Mouse (Mus musculus) limb, embryonic 14.5 days (tissue): ENCODE results near the gene Cntnap5a. TPM values are rescaled to one million over a fixed set of nuclear protein-coding genes. Genes with fewer than 3 reads are reported as not detected.

ENCODE experiments used
- ATAC-seq: fragments of 200-750 bp; cut with Nextera tagmentation; 2 replicates; pipeline ENCODE4 v1.8.0; 2017; ENCODE audit warnings: low read depth, moderate number of reproducible peaks, moderate TSS enrichment; ENCODE audit not compliant: low FRiP score
- DNase-seq: peaks from one replicate; pipeline ENCODE4 v3.0.0-alpha.2; 2015; ENCODE audit warnings: low spot score
- H3K27ac ChIP-seq: fragments of 300-500 bp; sonication (generic); replicated peaks from 2 replicates; pipeline ENCODE4 v1.5.1; 2014; ENCODE audit warnings: low read depth, mild to moderate bottlenecking, low read length, moderate library complexity, mixed read lengths
- H3K27me3 ChIP-seq: fragments of 300-500 bp; sonication (generic); 2 replicates; pipeline ENCODE4 v1.6.1; 2014; ENCODE audit warnings: low read length, mixed read lengths; ENCODE audit not compliant: control insufficient read depth, insufficient read depth
- H3K36me3 ChIP-seq: fragments of 300-500 bp; sonication (generic); 2 replicates; pipeline ENCODE4 v1.6.1; 2014; ENCODE audit warnings: mild to moderate bottlenecking, low read length, moderate library complexity, mixed read lengths; ENCODE audit not compliant: control insufficient read depth, insufficient read depth
- H3K4me1 ChIP-seq: fragments of 300-500 bp; sonication (generic); 2 replicates; pipeline ENCODE4 v1.6.1; 2014; ENCODE audit warnings: antibody characterized with exemption, low read length, mixed read lengths; ENCODE audit not compliant: control insufficient read depth, insufficient read depth
- H3K4me2 ChIP-seq: fragments of 300-500 bp; sonication (generic); replicated peaks from 2 replicates; pipeline ENCODE4 v1.6.1; 2014; ENCODE audit warnings: low read depth, mild to moderate bottlenecking, low read length, moderate library complexity; ENCODE audit not compliant: severe bottlenecking
- H3K4me3 ChIP-seq: fragments of 300-500 bp; sonication (generic); replicated peaks from 2 replicates; pipeline ENCODE4 v1.5.1; 2014; ENCODE audit warnings: low read length
- H3K9ac ChIP-seq: fragments of 300-500 bp; sonication (generic); 2 replicates; pipeline ENCODE4 v1.6.1; 2014; ENCODE audit warnings: mild to moderate bottlenecking, low read depth, low read length, moderate library complexity; ENCODE audit not compliant: severe bottlenecking
- H3K9me3 ChIP-seq: fragments of 300-500 bp; sonication (generic); 2 replicates; pipeline ENCODE4 v1.6.1; 2016; ENCODE audit warnings: low read length; ENCODE audit not compliant: control insufficient read depth
- POLR2A ChIP-seq: fragments of 200-500 bp; IDR thresholded peaks from 2 replicates; pipeline ENCODE4 v1.8.0; 2012; ENCODE audit warnings: inconsistent platforms, mild to moderate bottlenecking, moderate library complexity, borderline replicate concordance; ENCODE audit not compliant: insufficient read depth, insufficient read length; ENCODE audit errors: extremely low read depth
- WGBS: fragments of 180-500 bp; shearing (Covaris S2); extraction: QIAGEN DNeasy Blood & Tissue Kit; methylation state at CpG from one replicate; pipeline ENCODE4 v1.1.7; 2014; 5-methylcytosine and 5-hydroxymethylcytosine counted together
- polyA plus RNA-seq, 2 experiments: library from polyadenylated mRNA; depleted of rRNA in 1 of 2; stranded (reverse) in 1 of 2; unstranded in 1 of 2; fragments of >200 nt; fragmentation: Nextera tagmentation in 1 of 2; extraction: Ambion mirVana in 1 of 2; gene quantifications; 2 replicates each; pipeline versions ENCODE4 v1.2.1 to v1.2.3; 2012 to 2014

Gene Cntnap5a
- polyA plus RNA-seq, 2 experiments: 0.03 TPM

GRCm38 (mm10) chr1:116044083-116044482 lies 359.5 kb downstream of the Cntnap5a start:
- H3K27ac ChIP-seq: no peak overlapping the region
- WGBS: 27% methylated on average over 1 of the region's 1 CpGs
- no peaks in the 10 kb centered on the region for H3K4me1 ChIP-seq
- no peak for DNase-seq
- no peaks in the 10 kb centered on the region for H3K36me3 ChIP-seq
- H3K9me3 ChIP-seq: no peaks in the 10 kb centered on the region
- no peak overlapping the region for H3K4me3 ChIP-seq
- no peak overlapping the region for H3K4me2 ChIP-seq
- TF ChIP-seq POLR2A: no peak
- H3K9ac ChIP-seq: no peak overlapping the region
- H3K27me3 ChIP-seq: no peaks in the 10 kb centered on the region
- ATAC-seq: no peak

- WGBS: 82% methylated on average over 3 of the region's 3 CpGs
- Histone ChIP-seq H3K4me3 (no peak overlapping the region), H3K4me1 (no peaks in the 10 kb centered on the region), H3K9me3 (no peaks in the 10 kb centered on the region), H3K27me3 (no peaks in the 10 kb centered on the region), H3K4me2 (no peak overlapping the region), H3K9ac (no peak overlapping the region), H3K36me3 (no peaks in the 10 kb centered on the region), H3K27ac (no peak overlapping the region)
- ATAC-seq (no peak), DNase-seq (no peak)
- TF ChIP-seq POLR2A: no peak
Observed at GRCm38 (mm10) chr1:116107010-116107723, 422.6 kb downstream of the Cntnap5a start.

GRCm38 (mm10) chr1:116107724-116108058 lies 423.1 kb downstream of the Cntnap5a start:
- Histone ChIP-seq H3K4me1 (no peaks in the 10 kb centered on the region), H3K9me3 (no peaks in the 10 kb centered on the region), H3K9ac (no peak overlapping the region), H3K27ac (no peak overlapping the region), H3K27me3 (no peaks in the 10 kb centered on the region), H3K36me3 (no peaks in the 10 kb centered on the region), H3K4me3 (no peak overlapping the region), H3K4me2 (no peak overlapping the region)
- TF ChIP-seq POLR2A: no peak
- ATAC-seq (no peak), DNase-seq (no peak)

DNA sequence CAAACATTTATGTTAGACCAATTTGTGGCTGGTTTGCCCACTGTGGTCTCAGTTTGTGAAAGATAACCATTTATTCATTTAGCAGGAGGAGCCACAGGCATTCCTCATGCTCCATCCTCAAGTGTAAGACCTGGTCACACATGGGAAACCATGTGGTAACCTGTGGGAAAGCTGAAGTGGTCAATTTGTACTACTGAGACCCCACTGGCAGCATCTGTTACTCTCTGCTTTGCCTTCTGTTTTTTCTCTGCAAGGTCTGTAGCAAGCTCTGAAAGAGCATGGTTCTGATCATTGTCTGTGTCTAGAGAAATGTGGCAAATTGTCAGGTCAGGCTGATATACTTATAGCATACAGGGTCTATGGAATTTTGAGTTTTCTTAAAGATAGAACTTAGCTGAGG lies 423.8 kb downstream of the Cntnap5a start:
- no peak for TF ChIP-seq POLR2A
- DNase-seq (no peak), ATAC-seq (no peak)
- no peaks in the 10 kb centered on the region for H3K36me3 ChIP-seq
- no peaks in the 10 kb centered on the region for H3K4me1 ChIP-seq
- no peak overlapping the region for H3K4me2 ChIP-seq
- H3K27me3 ChIP-seq: no peaks in the 10 kb centered on the region
- no peak overlapping the region for H3K9ac ChIP-seq
- no peak overlapping the region for H3K4me3 ChIP-seq
- no peaks in the 10 kb centered on the region for H3K9me3 ChIP-seq
- H3K27ac ChIP-seq: no peak overlapping the region

DNA sequence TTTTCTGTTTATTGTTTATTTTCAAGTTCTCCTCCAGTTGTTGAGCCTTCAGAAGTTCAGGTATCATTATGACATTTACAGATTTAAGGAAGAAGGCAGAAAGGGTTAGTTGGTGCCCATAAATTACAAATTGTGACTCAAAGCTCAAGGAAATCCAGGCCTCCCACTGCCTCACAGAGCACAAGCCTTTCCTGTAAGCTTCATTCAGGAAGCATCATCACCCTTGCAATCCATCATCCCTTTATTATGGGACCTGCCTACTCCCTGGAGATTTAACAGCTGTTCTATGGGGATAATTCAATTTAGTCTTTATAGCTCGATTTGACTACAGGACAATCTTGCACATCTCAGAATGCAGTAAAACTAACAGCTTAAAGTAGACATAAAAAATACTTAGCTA lies 441.2 kb downstream of the Cntnap5a start:
- no peak for TF ChIP-seq POLR2A

DNA sequence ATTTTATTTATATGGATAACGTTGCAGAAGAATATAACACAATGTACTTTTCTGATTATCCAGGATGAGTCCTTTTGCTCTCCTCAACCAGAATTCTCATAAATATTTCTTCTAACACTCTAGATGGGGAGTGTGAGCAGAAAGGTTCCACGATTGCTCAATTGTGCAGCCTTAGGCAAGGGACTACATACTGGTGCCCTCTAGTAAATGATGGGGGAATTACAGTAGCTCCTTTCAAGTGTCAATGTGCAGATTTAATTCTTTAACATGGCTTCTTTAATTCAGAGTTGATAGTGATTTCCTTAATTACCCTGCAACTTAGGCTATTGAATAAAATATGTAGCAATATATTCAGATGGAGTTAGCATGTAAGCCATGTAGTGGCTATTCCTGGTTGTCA lies 442.5 kb downstream of the Cntnap5a start:
- no peak for TF ChIP-seq POLR2A
- ATAC-seq (no peak), DNase-seq (no peak)
- Histone ChIP-seq H3K27me3 (no peaks in the 10 kb centered on the region), H3K9me3 (no peaks in the 10 kb centered on the region), H3K27ac (no peak overlapping the region), H3K4me2 (no peak overlapping the region), H3K36me3 (no peaks in the 10 kb centered on the region), H3K4me1 (no peaks in the 10 kb centered on the region), H3K4me3 (no peak overlapping the region), H3K9ac (no peak overlapping the region)
- 83% methylated on average over 2 of the region's 2 CpGs for WGBS

More for the DNA sequence above, 441.2 kb downstream of the Cntnap5a start:
- 32% methylated on average over 1 of the region's 1 CpGs for whole genome bisulfite sequencing
- H3K4me1 ChIP-seq: no peaks in the 10 kb centered on the region
- H3K9me3 ChIP-seq: no peaks in the 10 kb centered on the region
- no peaks in the 10 kb centered on the region for H3K36me3 ChIP-seq
- H3K4me2 ChIP-seq: no peak overlapping the region
- H3K27ac ChIP-seq: no peak overlapping the region
- no peaks in the 10 kb centered on the region for H3K27me3 ChIP-seq
- H3K4me3 ChIP-seq: no peak overlapping the region
- H3K9ac ChIP-seq: no peak overlapping the region
- DNase-seq (no peak), ATAC-seq (no peak)
